Mouse (Mus musculus) brain, embryonic 14.5 days (tissue): ENCODE results near the gene Mvk.

Experiments used
- CTCF ChIP-seq: fragments of 200-500 bp; IDR thresholded peaks from 2 replicates; pipeline ENCODE4 v1.5.1; 2012; ENCODE audit warnings: inconsistent platforms, mild to moderate bottlenecking, moderate library complexity, borderline replicate concordance; ENCODE audit not compliant: insufficient read depth, insufficient read length; ENCODE audit errors: extremely low read depth
- POLR2A ChIP-seq: fragments of 200-500 bp; IDR thresholded peaks from 2 replicates; pipeline ENCODE4 v1.6.1; 2012; ENCODE audit warnings: mild to moderate bottlenecking, inconsistent platforms, borderline replicate concordance; ENCODE audit not compliant: poor library complexity, insufficient read depth, insufficient read length, severe bottlenecking; ENCODE audit errors: extremely low read depth

DNA sequence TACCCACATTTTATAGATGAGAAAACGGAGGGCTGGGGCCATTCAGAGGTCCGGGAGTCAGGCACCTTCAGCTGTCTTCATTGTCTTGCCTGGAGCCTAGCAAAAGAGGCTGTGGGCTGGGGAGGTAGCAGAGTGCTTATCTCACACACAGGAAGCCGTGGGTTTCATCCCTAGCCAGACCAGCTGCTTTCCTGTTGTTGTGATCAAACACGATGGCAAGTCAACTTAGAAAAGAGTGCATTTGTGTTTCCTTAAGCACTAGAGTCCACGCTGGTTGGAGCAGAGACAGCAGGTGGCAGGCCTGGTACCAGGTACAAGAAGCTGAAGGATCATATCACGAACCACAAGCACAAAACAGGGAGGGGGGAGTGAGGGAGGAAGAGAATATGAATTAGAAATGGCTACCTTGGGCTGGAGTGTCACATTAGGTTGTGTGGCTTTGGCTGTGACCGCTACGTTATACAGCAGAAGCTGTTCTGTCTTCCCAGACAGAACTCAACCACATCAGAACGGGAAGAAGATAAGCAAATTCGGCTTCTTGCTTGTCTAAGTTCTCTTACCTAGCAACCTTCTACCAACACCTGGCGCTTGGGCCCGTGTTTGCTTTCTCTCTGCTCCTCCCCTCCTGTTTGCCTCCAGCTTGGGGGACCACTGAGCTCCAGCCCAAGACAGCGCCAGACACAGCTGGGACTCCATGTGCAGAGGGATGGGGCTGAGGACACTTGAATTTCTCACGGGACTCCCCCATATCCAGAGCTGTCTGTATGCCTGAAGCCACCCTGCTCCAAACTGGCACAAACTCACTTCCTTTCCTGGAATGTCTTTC, 61.4 kb downstream of the Mvk start:
- TF ChIP-seq CTCF (no peak), POLR2A (no peak)
